Mouse (Mus musculus): ENCODE data around the gene Rexo1. TPM values are rescaled to one million over a fixed set of nuclear protein-coding genes. Genes with fewer than 3 reads are reported as not detected.

Rexo1 gene
- polyA plus RNA-seq, 1 experiment from 2014 or later, result 22.5 TPM

DNA sequence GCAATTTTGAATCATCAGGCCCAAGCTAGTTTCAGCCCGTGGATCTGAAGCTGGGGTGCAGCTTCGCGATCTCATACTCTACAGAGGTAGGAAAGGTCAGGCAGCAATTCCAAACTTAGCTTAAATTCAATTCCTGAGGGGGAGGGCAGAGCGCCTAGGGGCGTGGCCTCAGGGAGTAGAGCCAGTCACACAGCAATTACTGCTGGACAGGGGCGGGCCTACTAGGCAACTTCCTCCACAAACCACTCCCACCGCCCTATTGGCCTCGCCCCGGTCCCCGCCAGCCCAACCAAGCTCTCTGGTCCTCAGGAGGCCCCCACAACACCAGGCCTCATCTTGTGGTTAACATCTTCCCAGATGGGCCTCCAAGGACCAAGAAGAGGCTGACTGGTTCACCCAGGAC lies 8.3 kb upstream of the Rexo1 start:
- ATAC-seq (ENCODE audit: low FRiP score), result no peak
- no peak for DNase-seq (ENCODE audit: low spot score)
- H3K4me2 ChIP-seq (replicated peaks; ENCODE audit: low read depth, low read length), result no peak overlapping the region
- H3K9me3 ChIP-seq (ENCODE audit: control insufficient read depth, low read length), result no peaks in the 10 kb centered on the region
- 34% methylated on average over 10 of the region's 10 CpGs for WGBS
- H3K4me1 ChIP-seq (replicated peaks; ENCODE audit: control insufficient read depth, insufficient read depth, low read length), result peaks cover 16% of the 10 kb centered on the region
- H3K27ac ChIP-seq (ENCODE audit: low read depth, low read length), result no peak overlapping the region
- H3K36me3 ChIP-seq (ENCODE audit: control insufficient read depth, insufficient read depth, low read length), result no peaks in the 10 kb centered on the region
- H3K9ac ChIP-seq (ENCODE audit: low read depth, low read length), result no peak overlapping the region
- H3K4me3 ChIP-seq (ENCODE audit: low read depth, low read length), result no peak overlapping the region
- no peaks in the 10 kb centered on the region for H3K27me3 ChIP-seq (ENCODE audit: control insufficient read depth, insufficient read depth, low read length)

DNA sequence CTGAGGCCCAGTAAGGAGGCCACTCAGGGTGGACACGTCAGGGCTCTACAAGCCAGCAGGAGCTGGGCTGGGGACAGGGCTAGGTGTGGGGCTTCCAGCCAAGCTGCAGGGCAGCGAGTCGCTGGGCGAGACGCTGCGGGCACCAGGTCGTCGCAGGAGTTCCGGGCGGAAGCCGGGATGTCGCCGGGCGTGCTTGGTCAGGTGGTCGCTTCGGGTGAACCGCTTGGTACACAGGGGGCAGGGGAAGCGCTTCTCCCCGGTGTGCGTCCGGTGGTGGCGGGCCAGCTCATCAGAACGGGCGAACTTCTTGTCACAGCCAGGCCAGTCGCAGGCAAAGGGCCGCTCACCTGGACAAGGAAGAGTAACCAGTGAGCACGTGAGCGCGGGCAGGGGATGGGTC lies 7.5 kb upstream of the Rexo1 start:
- ATAC-seq (ENCODE audit: low FRiP score) (no peak), DNase-seq (ENCODE audit: low spot score) (no peak)
- Histone ChIP-seq H3K36me3 (ENCODE audit: control insufficient read depth, insufficient read depth, low read length) (no peaks in the 10 kb centered on the region), H3K4me1 (replicated peaks; ENCODE audit: control insufficient read depth, insufficient read depth, low read length) (peaks cover 16% of the 10 kb centered on the region), H3K4me3 (ENCODE audit: low read depth, low read length) (no peak overlapping the region), H3K9ac (ENCODE audit: low read depth, low read length) (no peak overlapping the region), H3K27ac (ENCODE audit: low read depth, low read length) (no peak overlapping the region), H3K9me3 (ENCODE audit: control insufficient read depth, low read length) (no peaks in the 10 kb centered on the region), H3K4me2 (replicated peaks; ENCODE audit: low read depth, low read length) (no peak overlapping the region), H3K27me3 (ENCODE audit: control insufficient read depth, insufficient read depth, low read length) (no peaks in the 10 kb centered on the region)
- WGBS, result 93% methylated on average over 29 of the region's 29 CpGs

- peak overlapping the region; percentile 18; the same call in 1 of the 2 replicates for H3K4me2 ChIP-seq (replicated peaks; ENCODE audit: low read depth, low read length)
Observed at GRCm38 (mm10) chr10:80566375-80567092, 5.2 kb upstream of the Rexo1 start.

GRCm38 (mm10) chr10:80560621-80561020 lies 739 bp downstream of the Rexo1 start:
- peaks cover 6% of the 10 kb centered on the region for H3K4me1 ChIP-seq (replicated peaks; ENCODE audit: control insufficient read depth, insufficient read depth, low read length)
- H3K27ac ChIP-seq (ENCODE audit: low read depth, low read length), result no peak overlapping the region
- WGBS, result 2% methylated on average over 13 of the region's 13 CpGs
- peak overlapping the region; percentile 93 for H3K4me2 ChIP-seq (replicated peaks; ENCODE audit: low read depth, low read length)
- DNase-seq (ENCODE audit: low spot score), result no peak
- ATAC-seq (ENCODE audit: low FRiP score), result no peak
- H3K4me3 ChIP-seq (ENCODE audit: low read depth, low read length), result peak overlapping the region; percentile 98
- H3K36me3 ChIP-seq (ENCODE audit: control insufficient read depth, insufficient read depth, low read length), result no peaks in the 10 kb centered on the region
- H3K9me3 ChIP-seq (ENCODE audit: control insufficient read depth, low read length), result no peaks in the 10 kb centered on the region
- no peaks in the 10 kb centered on the region for H3K27me3 ChIP-seq (ENCODE audit: control insufficient read depth, insufficient read depth, low read length)
- H3K9ac ChIP-seq (ENCODE audit: low read depth, low read length), result peak overlapping the region; percentile 93

More at GRCm38 (mm10) chr10:80566375-80567092, 5.2 kb upstream of the Rexo1 start:
- WGBS, result 13% methylated on average over 17 of the region's 17 CpGs
- Histone ChIP-seq H3K4me1 (replicated peaks; ENCODE audit: control insufficient read depth, insufficient read depth, low read length) (peaks cover 10% of the 10 kb centered on the region), H3K9me3 (ENCODE audit: control insufficient read depth, low read length) (no peaks in the 10 kb centered on the region), H3K9ac (ENCODE audit: low read depth, low read length) (no peak overlapping the region), H3K4me3 (ENCODE audit: low read depth, low read length) (no peak overlapping the region), H3K27me3 (ENCODE audit: control insufficient read depth, insufficient read depth, low read length) (no peaks in the 10 kb centered on the region), H3K27ac (ENCODE audit: low read depth, low read length) (peak overlapping the region; percentile 34), H3K36me3 (ENCODE audit: control insufficient read depth, insufficient read depth, low read length) (no peaks in the 10 kb centered on the region)
- ATAC-seq (ENCODE audit: low FRiP score), result peak; percentile 68
- DNase-seq (ENCODE audit: low spot score), result peak; percentile 92

DNA sequence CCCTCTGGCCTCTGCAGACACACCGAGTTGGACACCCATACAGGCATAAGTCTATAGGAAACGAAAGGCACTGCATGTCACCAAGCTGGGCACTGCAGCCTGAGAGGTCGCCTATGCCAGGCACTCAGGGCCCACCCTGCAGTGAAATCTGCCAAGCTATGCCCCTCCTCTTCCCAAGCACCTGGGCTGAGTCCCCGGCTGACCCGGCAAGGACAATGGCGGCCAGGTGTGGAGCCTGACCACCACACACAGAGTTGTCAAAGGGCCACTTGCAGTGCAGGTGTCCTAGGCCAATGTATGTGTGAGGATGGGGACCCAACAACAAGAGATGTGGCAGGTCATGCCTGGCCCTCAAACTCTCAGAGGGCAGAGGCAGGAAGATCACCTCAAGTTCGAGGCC lies 1.9 kb downstream of the Rexo1 start:
- Histone ChIP-seq H3K9ac (ENCODE audit: low read depth, low read length) (no peak overlapping the region), H3K27me3 (ENCODE audit: control insufficient read depth, insufficient read depth, low read length) (no peaks in the 10 kb centered on the region), H3K4me1 (replicated peaks; ENCODE audit: control insufficient read depth, insufficient read depth, low read length) (peaks cover 6% of the 10 kb centered on the region), H3K36me3 (ENCODE audit: control insufficient read depth, insufficient read depth, low read length) (no peaks in the 10 kb centered on the region), H3K27ac (ENCODE audit: low read depth, low read length) (no peak overlapping the region), H3K9me3 (ENCODE audit: control insufficient read depth, low read length) (no peaks in the 10 kb centered on the region), H3K4me2 (replicated peaks; ENCODE audit: low read depth, low read length) (no peak overlapping the region), H3K4me3 (ENCODE audit: low read depth, low read length) (no peak overlapping the region)
- 91% methylated on average over 7 of the region's 7 CpGs for WGBS
- DNase-seq (ENCODE audit: low spot score) (no peak), ATAC-seq (ENCODE audit: low FRiP score) (no peak)

- H3K27me3 ChIP-seq (ENCODE audit: control insufficient read depth, insufficient read depth, low read length), result no peaks in the 10 kb centered on the region
- peaks cover 6% of the 10 kb centered on the region for H3K4me1 ChIP-seq (replicated peaks; ENCODE audit: control insufficient read depth, insufficient read depth, low read length)
- no peak overlapping the region for H3K9ac ChIP-seq (ENCODE audit: low read depth, low read length)
- peak; percentile 87 for DNase-seq (ENCODE audit: low spot score)
- H3K4me2 ChIP-seq (replicated peaks; ENCODE audit: low read depth, low read length), result no peak overlapping the region
- no peak overlapping the region for H3K27ac ChIP-seq (ENCODE audit: low read depth, low read length)
- no peaks in the 10 kb centered on the region for H3K36me3 ChIP-seq (ENCODE audit: control insufficient read depth, insufficient read depth, low read length)
- no peaks in the 10 kb centered on the region for H3K9me3 ChIP-seq (ENCODE audit: control insufficient read depth, low read length)
- H3K4me3 ChIP-seq (ENCODE audit: low read depth, low read length), result no peak overlapping the region
- no peak for ATAC-seq (ENCODE audit: low FRiP score)
- 43% methylated on average over 5 of the region's 5 CpGs for WGBS
Observed at GRCm38 (mm10) chr10:80557346-80557965, 3.9 kb downstream of the Rexo1 start.

DNA sequence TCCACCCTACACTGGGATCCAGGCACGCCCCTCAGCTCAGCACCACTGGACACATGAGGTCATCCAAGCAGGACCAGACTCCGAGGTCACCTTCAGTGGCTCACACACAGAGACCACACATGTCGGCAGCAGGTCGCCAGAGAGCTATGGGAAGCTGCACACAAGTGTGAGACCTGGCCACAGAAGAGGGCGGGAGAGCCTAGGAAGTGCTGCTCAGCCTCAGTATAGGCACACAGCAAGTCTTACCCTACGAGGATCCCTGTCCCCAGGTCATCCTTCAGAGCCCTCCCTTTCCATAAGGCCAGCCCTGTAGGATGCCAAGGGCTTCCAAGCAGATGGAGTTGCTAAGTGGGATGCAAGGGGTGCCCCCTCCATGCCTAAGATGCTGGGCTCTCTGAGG lies 7.4 kb downstream of the Rexo1 start:
- no peak for ATAC-seq (ENCODE audit: low FRiP score)
- no peaks in the 10 kb centered on the region for H3K9me3 ChIP-seq (ENCODE audit: control insufficient read depth, low read length)

GRCm38 (mm10) chr10:80553575-80553974 lies 7.8 kb downstream of the Rexo1 start:
- no peak overlapping the region for H3K4me3 ChIP-seq (ENCODE audit: low read depth, low read length)
- 92% methylated on average over 8 of the region's 8 CpGs for WGBS
- no peak overlapping the region for H3K4me2 ChIP-seq (replicated peaks; ENCODE audit: low read depth, low read length)
- H3K27me3 ChIP-seq (ENCODE audit: control insufficient read depth, insufficient read depth, low read length), result no peaks in the 10 kb centered on the region
- no peaks in the 10 kb centered on the region for H3K9me3 ChIP-seq (ENCODE audit: control insufficient read depth, low read length)
- ATAC-seq (ENCODE audit: low FRiP score) (no peak), DNase-seq (ENCODE audit: low spot score) (no peak)
- H3K27ac ChIP-seq (ENCODE audit: low read depth, low read length), result no peak overlapping the region
- no peak overlapping the region for H3K9ac ChIP-seq (ENCODE audit: low read depth, low read length)
- H3K36me3 ChIP-seq (ENCODE audit: control insufficient read depth, insufficient read depth, low read length), result no peaks in the 10 kb centered on the region
- H3K4me1 ChIP-seq (replicated peaks; ENCODE audit: control insufficient read depth, insufficient read depth, low read length), result no peaks in the 10 kb centered on the region

More for the DNA sequence above, 7.4 kb downstream of the Rexo1 start:
- no peaks in the 10 kb centered on the region for H3K27me3 ChIP-seq (ENCODE audit: control insufficient read depth, insufficient read depth, low read length)
- no peaks in the 10 kb centered on the region for H3K4me1 ChIP-seq (replicated peaks; ENCODE audit: control insufficient read depth, insufficient read depth, low read length)
- H3K4me3 ChIP-seq (ENCODE audit: low read depth, low read length), result no peak overlapping the region
- no peak for DNase-seq (ENCODE audit: low spot score)
- 90% methylated on average over 6 of the region's 6 CpGs for WGBS
- H3K36me3 ChIP-seq (ENCODE audit: control insufficient read depth, insufficient read depth, low read length), result no peaks in the 10 kb centered on the region
- no peak overlapping the region for H3K27ac ChIP-seq (ENCODE audit: low read depth, low read length)
- H3K9ac ChIP-seq (ENCODE audit: low read depth, low read length), result no peak overlapping the region
- no peak overlapping the region for H3K4me2 ChIP-seq (replicated peaks; ENCODE audit: low read depth, low read length)

DNA sequence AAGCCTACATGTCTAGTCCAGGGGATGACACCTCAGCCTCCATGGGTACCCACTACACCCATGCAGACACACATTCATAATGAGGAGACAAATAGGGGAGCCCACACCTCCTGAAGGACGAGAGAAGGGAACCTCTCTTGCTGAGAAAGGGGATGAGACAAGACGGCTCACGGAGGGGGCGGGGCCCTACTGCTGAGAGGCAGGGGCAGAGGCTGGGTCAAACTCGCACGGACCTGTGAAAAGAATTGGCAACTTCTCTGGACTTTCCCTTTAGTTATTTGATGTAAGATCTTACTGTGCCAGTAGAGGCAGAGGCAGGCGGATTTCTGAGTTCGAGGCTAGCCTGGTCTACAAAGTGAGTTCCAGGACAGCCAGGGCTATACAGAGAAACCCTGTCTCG lies 9.0 kb downstream of the Rexo1 start:
- Histone ChIP-seq H3K4me3 (ENCODE audit: low read depth, low read length) (no peak overlapping the region), H3K36me3 (ENCODE audit: control insufficient read depth, insufficient read depth, low read length) (no peaks in the 10 kb centered on the region), H3K4me2 (replicated peaks; ENCODE audit: low read depth, low read length) (no peak overlapping the region), H3K27me3 (ENCODE audit: control insufficient read depth, insufficient read depth, low read length) (no peaks in the 10 kb centered on the region), H3K9me3 (ENCODE audit: control insufficient read depth, low read length) (no peaks in the 10 kb centered on the region), H3K9ac (ENCODE audit: low read depth, low read length) (no peak overlapping the region), H3K4me1 (replicated peaks; ENCODE audit: control insufficient read depth, insufficient read depth, low read length) (no peaks in the 10 kb centered on the region), H3K27ac (ENCODE audit: low read depth, low read length) (no peak overlapping the region)
- 70% methylated on average over 9 of the region's 9 CpGs for WGBS
- DNase-seq (ENCODE audit: low spot score) (no peak), ATAC-seq (ENCODE audit: low FRiP score) (no peak)
